Mouse (Mus musculus) adrenal gland, adult 8-10 months (tissue): Measurements from ENCODE around the gene Sfxn2. TPM values are rescaled to one million over a fixed set of nuclear protein-coding genes. Genes with fewer than 3 reads are reported as not detected.

Experiments used
- DNase-seq: peaks from one replicate; pipeline ENCODE4 v3.0.0; 2022
- total RNA-seq, 4 experiments: library from RNA; stranded (reverse); gene quantifications; 2 replicates each; pipeline ENCODE4 v1.2.4; 2022

The Sfxn2 gene
- total RNA-seq, 4 experiments from 2014 or later: 7.0 to 16.4 (median 12.0) TPM

GRCm38 (mm10) chr19:46631637-46632036 lies 58.5 kb downstream of the Sfxn2 start:
- DNase-seq: no peak

- no peak for DNase-seq
Observed at GRCm38 (mm10) chr19:46635766-46636165, 62.6 kb downstream of the Sfxn2 start.

GRCm38 (mm10) chr19:46637598-46637997 lies 64.4 kb downstream of the Sfxn2 start:
- DNase-seq: no peak

GRCm38 (mm10) chr19:46639053-46639452 lies 65.9 kb downstream of the Sfxn2 start:
- DNase-seq: no peak

- DNase-seq: no peak
Observed at GRCm38 (mm10) chr19:46639496-46639895, 66.3 kb downstream of the Sfxn2 start.

- DNase-seq: no peak
Observed at GRCm38 (mm10) chr19:46640780-46641179, 67.6 kb downstream of the Sfxn2 start.

- peak; percentile 81 for DNase-seq
Observed at GRCm38 (mm10) chr19:46641420-46642085, 68.4 kb downstream of the Sfxn2 start.

- no peak for DNase-seq
Observed at GRCm38 (mm10) chr19:46642136-46642753, 69.1 kb downstream of the Sfxn2 start.

GRCm38 (mm10) chr19:46643236-46643635 lies 70.1 kb downstream of the Sfxn2 start:
- no peak for DNase-seq

GRCm38 (mm10) chr19:46644343-46644792 lies 71.2 kb downstream of the Sfxn2 start:
- no peak for DNase-seq

GRCm38 (mm10) chr19:46644793-46645602 lies 71.8 kb downstream of the Sfxn2 start:
- DNase-seq: no peak

- no peak for DNase-seq
Observed at GRCm38 (mm10) chr19:46646041-46646481, 72.9 kb downstream of the Sfxn2 start.

- no peak for DNase-seq
Observed at GRCm38 (mm10) chr19:46647254-46647653, 74.1 kb downstream of the Sfxn2 start.

Other genes starting within 250 kb of the Sfxn2 start
- gene Psd, start 246.2 kb upstream of the Sfxn2 start, total RNA-seq: 10 to 100 TPM in 3 of 4 experiments, 1 to 10 TPM in 1; 7.9 to 14.9 (median 13.1) TPM
- 10 to 100 TPM; 11.9 to 16.2 (median 13.2) TPM for gene Fbxl15, start 245.2 kb upstream of the Sfxn2 start, total RNA-seq
- gene Cuedc2, start 234.7 kb upstream of the Sfxn2 start, total RNA-seq: 100 to 1,000 TPM in 2 of 4 experiments, 10 to 100 TPM in 2; 77.2 to 109 (median 89.6) TPM
- gene Mfsd13a, start 232.2 kb upstream of the Sfxn2 start, total RNA-seq: 10 to 100 TPM; 11.7 to 21.1 (median 16.6) TPM
- 1 to 10 TPM; 1.1 to 2.4 (median 1.5) TPM for gene 2310034G01Rik, start 223.1 kb upstream of the Sfxn2 start, total RNA-seq
- 100 to 1,000 TPM; 103 to 132 (median 122) TPM for gene Actr1a, start 177.6 kb upstream of the Sfxn2 start, total RNA-seq
- gene Sufu, start 176.5 kb upstream of the Sfxn2 start, total RNA-seq: 10 to 100 TPM; 21.6 to 37.0 (median 26.7) TPM
- 10 to 100 TPM; 46.6 to 69.0 (median 59.4) TPM for gene Trim8, start 71.7 kb upstream of the Sfxn2 start, total RNA-seq
- gene Arl3, start 167 bp upstream of the Sfxn2 start, total RNA-seq: 10 to 100 TPM; 39.0 to 81.8 (median 61.0) TPM
- 100 to 1,000 TPM; 149 to 232 (median 189) TPM for gene Wbp1l, start 25.7 kb downstream of the Sfxn2 start, total RNA-seq
- 1 to 10 TPM; 1.7 to 3.9 (median 3.1) TPM for gene Cyp17a1, start 99.8 kb downstream of the Sfxn2 start, total RNA-seq
- 10 to 100 TPM; 14.9 to 18.6 (median 17.1) TPM for gene Borcs7, start 116.5 kb downstream of the Sfxn2 start, total RNA-seq
- 100 to 1,000 TPM; 111 to 133 (median 121) TPM for gene As3mt, start 134.1 kb downstream of the Sfxn2 start, total RNA-seq
- gene Cnnm2, start 188.2 kb downstream of the Sfxn2 start, total RNA-seq: 10 to 100 TPM; 27.6 to 45.6 (median 37.6) TPM